Mouse (Mus musculus): ENCODE results near the gene Dscaml1. TPM values are rescaled to one million over a fixed set of nuclear protein-coding genes. Genes with fewer than 3 reads are reported as not detected.

Dscaml1 gene
- total and polyA plus RNA-seq, 3 experiments, result not detected

- TF ChIP-seq EP300 (IDR thresholded peaks at IDR 0.05; ENCODE audit: low read depth in 1 of 2, low read length in 2 of 2) (no peak), MYC (IDR thresholded peaks at IDR 0.05; ENCODE audit: low read depth, low read length) (no peak), NELFE (IDR thresholded peaks at IDR 0.05; ENCODE audit: low read depth, low read length) (no peak), POLR2A (IDR thresholded peaks at IDR 0.05; ENCODE audit: control insufficient read depth in 1 of 2, insufficient read depth in 1 of 2, low read depth in 1 of 2, low read length in 2 of 2, poor library complexity in 1 of 2) (no peak)
These were observed 6.2 kb downstream of the Dscaml1 start (continued) for GRCm38 (mm10) chr9:45432639-45433038.

DNA sequence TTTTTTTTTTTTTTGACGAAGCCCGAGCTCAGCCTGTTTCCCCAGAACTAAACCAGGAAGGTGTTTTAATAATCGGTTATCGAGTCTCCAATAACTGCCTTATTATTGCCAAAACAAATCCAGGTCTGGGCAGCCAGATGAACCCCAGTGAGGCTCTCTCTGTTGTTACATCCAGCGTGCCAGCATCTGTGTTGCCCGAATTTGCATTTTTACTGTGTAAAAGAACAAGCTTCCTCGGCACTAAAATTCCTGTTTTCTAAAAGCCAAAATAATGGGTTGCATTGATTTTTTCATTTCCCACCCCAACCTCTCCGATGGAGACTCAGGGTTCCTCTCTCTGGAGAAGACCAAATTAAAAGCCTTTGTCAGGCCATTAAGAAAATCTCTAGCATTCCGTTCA lies 6.7 kb downstream of the Dscaml1 start:
- Histone ChIP-seq H3K27ac (ENCODE audit: control insufficient read depth, low read depth, low read length) (no peak overlapping the region), H3K4me3 (ENCODE audit: control insufficient read depth in 1 of 2, insufficient read depth in 1 of 2, low read depth in 2 of 2, low read length in 2 of 2) (no peak overlapping the region), H3K4me1 (ENCODE audit: control insufficient read depth in 1 of 2, insufficient read depth in 2 of 2, low read length in 2 of 2) (no peaks in the 10 kb centered on the region), H3K9me3 (replicated peaks; ENCODE audit: insufficient read depth, low read length) (no peaks in the 10 kb centered on the region), H3K9ac (ENCODE audit: control insufficient read depth, low read depth, low read length, poor library complexity, severe bottlenecking) (no peak overlapping the region), H3K36me3 (ENCODE audit: control insufficient read depth in 1 of 2, insufficient read depth in 2 of 2, low read length in 2 of 2) (no peaks in the 10 kb centered on the region), H3K79me2 (ENCODE audit: control insufficient read depth, insufficient read depth, low read length, poor library complexity) (no peaks in the 10 kb centered on the region), H3K27me3 (ENCODE audit: control insufficient read depth in 1 of 2, insufficient read depth in 2 of 2, low read length in 2 of 2) (no peaks in the 10 kb centered on the region; a peak in 2 of 4 replicates)
- no peak for DNase-seq (ENCODE audit: low read depth, low spot score)
- TF ChIP-seq MXI1 (IDR thresholded peaks at IDR 0.05; ENCODE audit: low read depth, low read length) (no peak), E2F4 (IDR thresholded peaks at IDR 0.05; ENCODE audit: borderline replicate concordance, low read depth, low read length) (no peak), NRF1 (IDR thresholded peaks at IDR 0.05; ENCODE audit: insufficient read depth, low read depth, low read length, poor library complexity, severe bottlenecking) (no peak)

GRCm38 (mm10) chr9:45434171-45434570 lies 7.7 kb downstream of the Dscaml1 start:
- Histone ChIP-seq H3K9ac (ENCODE audit: control insufficient read depth, low read depth, low read length, poor library complexity, severe bottlenecking) (no peak overlapping the region), H3K79me2 (ENCODE audit: control insufficient read depth, insufficient read depth, low read length, poor library complexity) (no peaks in the 10 kb centered on the region), H3K4me1 (ENCODE audit: control insufficient read depth in 1 of 2, insufficient read depth in 2 of 2, low read length in 2 of 2) (no peaks in the 10 kb centered on the region), H3K27ac (ENCODE audit: control insufficient read depth, low read depth, low read length) (no peak overlapping the region), H3K27me3 (ENCODE audit: control insufficient read depth in 1 of 2, insufficient read depth in 2 of 2, low read length in 2 of 2) (no peaks in the 10 kb centered on the region; a peak in 2 of 4 replicates), H3K36me3 (ENCODE audit: control insufficient read depth in 1 of 2, insufficient read depth in 2 of 2, low read length in 2 of 2) (no peaks in the 10 kb centered on the region), H3K4me3 (ENCODE audit: control insufficient read depth in 1 of 2, insufficient read depth in 1 of 2, low read depth in 2 of 2, low read length in 2 of 2) (no peak overlapping the region), H3K9me3 (replicated peaks; ENCODE audit: insufficient read depth, low read length) (no peaks in the 10 kb centered on the region)
- TF ChIP-seq NRF1 (IDR thresholded peaks at IDR 0.05; ENCODE audit: insufficient read depth, low read depth, low read length, poor library complexity, severe bottlenecking), result no peak
- no peak for TF ChIP-seq UBTF (IDR thresholded peaks at IDR 0.05; ENCODE audit: borderline replicate concordance, insufficient read depth, low read depth, low read length)
- no peak for TF ChIP-seq MYB (IDR thresholded peaks at IDR 0.05; ENCODE audit: low read depth, low read length)
- no peak for TF ChIP-seq SIN3A (IDR thresholded peaks at IDR 0.05; ENCODE audit: low read length)
- no peak for TF ChIP-seq TCF12 (IDR thresholded peaks at IDR 0.05; ENCODE audit: low read depth, low read length)
- no peak for TF ChIP-seq EP300 (IDR thresholded peaks at IDR 0.05; ENCODE audit: low read depth in 1 of 2, low read length in 2 of 2)
- no peak for TF ChIP-seq USF1 (IDR thresholded peaks at IDR 0.05; ENCODE audit: low read depth, low read length)
- TF ChIP-seq MAX (IDR thresholded peaks at IDR 0.05; ENCODE audit: low read length), result no peak
- TF ChIP-seq MAFK (IDR thresholded peaks at IDR 0.05; ENCODE audit: borderline replicate concordance, low read depth, low read length), result no peak
- DNase-seq (ENCODE audit: low read depth, low spot score), result no peak
